Mouse (Mus musculus): ENCODE measurements around the gene Gimap9. TPM values are rescaled to one million over a fixed set of nuclear protein-coding genes. Genes with fewer than 3 reads are reported as not detected.

Gimap9 gene
- polyA plus RNA-seq (2014; fragmentation: Illumina TruSeq; extraction: RNeasy Lipid Tissue Mini Kit (QIAGEN cat#74804); ENCODE audit: low read depth, low replicate concordance), result 0.50 TPM

GRCm38 (mm10) chr6:48675931-48676859, at the start of gene Gimap9:
Gene Gimap9, plus strand, starts transcription at chr6:48676129.

GRCm38 (mm10) chr6:48626464-48626863, 49.5 kb upstream of the Gimap9 start, which contains the start of gene AI854703:
Gene AI854703, plus strand, starts transcription at chr6:48626764.

GRCm38 (mm10) chr6:48646995-48647394, 28.9 kb upstream of the Gimap9 start, which contains the start of gene Gimap8:
Gene Gimap8, plus strand, starts transcription at chr6:48647234.

DNA sequence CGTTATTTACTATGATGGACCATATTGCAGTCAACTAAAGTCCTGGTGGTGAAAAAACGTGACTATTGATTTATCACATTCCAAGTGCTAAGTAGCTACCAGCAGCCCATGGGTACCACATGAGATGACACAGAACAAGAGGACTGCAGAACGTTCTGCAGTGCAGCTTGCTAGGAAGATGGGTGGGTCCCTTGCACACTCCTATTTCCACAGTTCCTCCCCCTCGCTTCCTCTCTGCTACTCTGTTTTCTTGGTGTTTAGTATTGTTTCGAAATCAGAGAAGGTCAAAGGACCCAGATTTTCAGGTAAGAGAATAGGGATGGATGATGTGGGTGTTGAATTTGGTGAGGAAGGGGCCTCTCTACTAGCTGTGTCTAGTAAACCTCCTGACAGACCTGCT, 8.4 kb downstream of the Gimap9 start, which contains the start of gene Gimap4:
Gene Gimap4, plus strand, starts transcription at position 231 of the 400 bp plus-strand sequence.

DNA sequence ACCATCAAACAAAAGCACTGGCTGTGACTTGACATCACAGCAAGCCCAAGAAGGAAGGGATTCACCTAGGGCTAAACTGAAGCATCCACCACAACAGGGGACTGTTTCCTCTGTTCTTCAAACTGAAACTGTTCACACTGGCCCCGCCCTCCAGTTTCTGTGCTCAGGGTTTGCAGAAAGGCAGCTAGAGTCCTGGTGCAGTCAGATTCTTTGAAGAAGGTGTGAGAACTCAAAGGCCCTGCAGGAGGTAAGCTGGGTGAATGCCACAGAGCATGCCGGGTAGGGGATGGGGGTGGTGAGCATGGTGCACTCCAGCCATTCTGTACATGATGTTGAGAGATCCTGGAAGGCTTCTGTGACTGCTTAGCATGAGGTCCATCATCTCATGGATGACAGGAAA, 42.5 kb downstream of the Gimap9 start, which contains the start of the genes Gm28053 and Gimap7:
Gene Gm28053, plus strand, starts transcription at position 153 of the 400 bp plus-strand sequence.
Gene Gimap7, plus strand, starts transcription at position 167 of the 400 bp plus-strand sequence.

Other genes starting within 250 kb of the Gimap9 start
- gene Zfp467, start 230.3 kb upstream of the Gimap9 start, polyA plus RNA-seq (2014; fragmentation: Illumina TruSeq; extraction: RNeasy Lipid Tissue Mini Kit (QIAGEN cat#74804); ENCODE audit: low read depth, low replicate concordance), result 0.83 TPM
- not detected for gene Sspo, start 227.9 kb upstream of the Gimap9 start, polyA plus RNA-seq (2014; fragmentation: Illumina TruSeq; extraction: RNeasy Lipid Tissue Mini Kit (QIAGEN cat#74804); ENCODE audit: low read depth, low replicate concordance)
- gene Atp6v0e2, start 138.5 kb upstream of the Gimap9 start, polyA plus RNA-seq (2014; fragmentation: Illumina TruSeq; extraction: RNeasy Lipid Tissue Mini Kit (QIAGEN cat#74804); ENCODE audit: low read depth, low replicate concordance), result 9.1 TPM
- gene Lrrc61, start 121.3 kb upstream of the Gimap9 start, polyA plus RNA-seq (2014; fragmentation: Illumina TruSeq; extraction: RNeasy Lipid Tissue Mini Kit (QIAGEN cat#74804); ENCODE audit: low read depth, low replicate concordance), result 16.8 TPM
- gene Rarres2, start 103.3 kb upstream of the Gimap9 start, polyA plus RNA-seq (2014; fragmentation: Illumina TruSeq; extraction: RNeasy Lipid Tissue Mini Kit (QIAGEN cat#74804); ENCODE audit: low read depth, low replicate concordance), result 2.2 TPM
- not detected for gene Gm45021, start 86.5 kb upstream of the Gimap9 start, polyA plus RNA-seq (2014; fragmentation: Illumina TruSeq; extraction: RNeasy Lipid Tissue Mini Kit (QIAGEN cat#74804); ENCODE audit: low read depth, low replicate concordance)
- gene Repin1, start 82.2 kb upstream of the Gimap9 start, polyA plus RNA-seq (2014; fragmentation: Illumina TruSeq; extraction: RNeasy Lipid Tissue Mini Kit (QIAGEN cat#74804); ENCODE audit: low read depth, low replicate concordance), result 3.5 TPM
- not detected for gene Gm44965, start 82.2 kb upstream of the Gimap9 start, polyA plus RNA-seq (2014; fragmentation: Illumina TruSeq; extraction: RNeasy Lipid Tissue Mini Kit (QIAGEN cat#74804); ENCODE audit: low read depth, low replicate concordance)
- gene Zfp775, start 74.1 kb upstream of the Gimap9 start, polyA plus RNA-seq (2014; fragmentation: Illumina TruSeq; extraction: RNeasy Lipid Tissue Mini Kit (QIAGEN cat#74804); ENCODE audit: low read depth, low replicate concordance), result 0.14 TPM
- 0.06 TPM for gene AI854703, start 49.4 kb upstream of the Gimap9 start, polyA plus RNA-seq (2014; fragmentation: Illumina TruSeq; extraction: RNeasy Lipid Tissue Mini Kit (QIAGEN cat#74804); ENCODE audit: low read depth, low replicate concordance)
- gene Gimap8, start 28.9 kb upstream of the Gimap9 start, polyA plus RNA-seq (2014; fragmentation: Illumina TruSeq; extraction: RNeasy Lipid Tissue Mini Kit (QIAGEN cat#74804); ENCODE audit: low read depth, low replicate concordance), result 0.24 TPM
- 2.3 TPM for gene Gimap4, start 8.4 kb downstream of the Gimap9 start, polyA plus RNA-seq (2014; fragmentation: Illumina TruSeq; extraction: RNeasy Lipid Tissue Mini Kit (QIAGEN cat#74804); ENCODE audit: low read depth, low replicate concordance)
- 1.6 TPM for gene Gimap6, start 32.1 kb downstream of the Gimap9 start, polyA plus RNA-seq (2014; fragmentation: Illumina TruSeq; extraction: RNeasy Lipid Tissue Mini Kit (QIAGEN cat#74804); ENCODE audit: low read depth, low replicate concordance)
- gene Gm28053, start 42.5 kb downstream of the Gimap9 start, polyA plus RNA-seq (2014; fragmentation: Illumina TruSeq; extraction: RNeasy Lipid Tissue Mini Kit (QIAGEN cat#74804); ENCODE audit: low read depth, low replicate concordance), result not detected
- not detected for gene Gimap7, start 42.5 kb downstream of the Gimap9 start, polyA plus RNA-seq (2014; fragmentation: Illumina TruSeq; extraction: RNeasy Lipid Tissue Mini Kit (QIAGEN cat#74804); ENCODE audit: low read depth, low replicate concordance)
- gene Gimap1, start 62.9 kb downstream of the Gimap9 start, polyA plus RNA-seq (2014; fragmentation: Illumina TruSeq; extraction: RNeasy Lipid Tissue Mini Kit (QIAGEN cat#74804); ENCODE audit: low read depth, low replicate concordance), result not detected
- gene Gimap5, start 70.1 kb downstream of the Gimap9 start, polyA plus RNA-seq (2014; fragmentation: Illumina TruSeq; extraction: RNeasy Lipid Tissue Mini Kit (QIAGEN cat#74804); ENCODE audit: low read depth, low replicate concordance), result 0.28 TPM
- gene Gimap3, start 94.7 kb downstream of the Gimap9 start, polyA plus RNA-seq (2014; fragmentation: Illumina TruSeq; extraction: RNeasy Lipid Tissue Mini Kit (QIAGEN cat#74804); ENCODE audit: low read depth, low replicate concordance), result 0.25 TPM
- 14.7 TPM for gene Tmem176a, start 164.8 kb downstream of the Gimap9 start, polyA plus RNA-seq (2014; fragmentation: Illumina TruSeq; extraction: RNeasy Lipid Tissue Mini Kit (QIAGEN cat#74804); ENCODE audit: low read depth, low replicate concordance)
- gene Tmem176b, start 165.4 kb downstream of the Gimap9 start, polyA plus RNA-seq (2014; fragmentation: Illumina TruSeq; extraction: RNeasy Lipid Tissue Mini Kit (QIAGEN cat#74804); ENCODE audit: low read depth, low replicate concordance), result 7.9 TPM
- not detected for gene Aoc1, start 196.8 kb downstream of the Gimap9 start, polyA plus RNA-seq (2014; fragmentation: Illumina TruSeq; extraction: RNeasy Lipid Tissue Mini Kit (QIAGEN cat#74804); ENCODE audit: low read depth, low replicate concordance)

Data from testis, adult 10 weeks (tissue).